Mouse (Mus musculus): ENCODE data around the gene Aldh1a3.

The Aldh1a3 gene

DNA sequence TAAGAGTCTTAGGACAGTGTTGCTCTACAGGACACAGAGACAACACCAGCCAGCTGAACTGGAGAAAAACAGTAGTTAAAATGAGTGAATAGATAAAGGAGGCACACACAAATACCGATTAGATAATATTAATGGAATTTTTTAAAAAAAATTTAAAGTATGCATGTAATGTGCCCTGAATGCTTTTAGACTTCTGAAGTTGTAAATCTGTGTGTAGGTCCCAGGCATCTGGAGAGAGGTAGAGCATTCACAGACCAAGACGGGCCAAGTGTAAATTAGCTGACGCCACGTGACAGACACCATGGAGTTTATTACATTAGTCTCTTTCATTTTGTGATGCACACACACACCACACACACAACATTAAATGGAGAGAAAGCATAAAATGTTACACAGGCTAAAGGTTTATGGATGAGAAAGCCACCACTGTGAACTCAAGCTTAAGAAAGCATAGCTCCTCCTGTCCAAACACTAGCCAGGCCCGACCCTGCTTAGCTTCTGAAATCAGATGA lies 57.3 kb downstream of the Aldh1a3 start:
- DNase-seq (ENCODE audit: low spot score in 2 of 2), result no peak

DNA sequence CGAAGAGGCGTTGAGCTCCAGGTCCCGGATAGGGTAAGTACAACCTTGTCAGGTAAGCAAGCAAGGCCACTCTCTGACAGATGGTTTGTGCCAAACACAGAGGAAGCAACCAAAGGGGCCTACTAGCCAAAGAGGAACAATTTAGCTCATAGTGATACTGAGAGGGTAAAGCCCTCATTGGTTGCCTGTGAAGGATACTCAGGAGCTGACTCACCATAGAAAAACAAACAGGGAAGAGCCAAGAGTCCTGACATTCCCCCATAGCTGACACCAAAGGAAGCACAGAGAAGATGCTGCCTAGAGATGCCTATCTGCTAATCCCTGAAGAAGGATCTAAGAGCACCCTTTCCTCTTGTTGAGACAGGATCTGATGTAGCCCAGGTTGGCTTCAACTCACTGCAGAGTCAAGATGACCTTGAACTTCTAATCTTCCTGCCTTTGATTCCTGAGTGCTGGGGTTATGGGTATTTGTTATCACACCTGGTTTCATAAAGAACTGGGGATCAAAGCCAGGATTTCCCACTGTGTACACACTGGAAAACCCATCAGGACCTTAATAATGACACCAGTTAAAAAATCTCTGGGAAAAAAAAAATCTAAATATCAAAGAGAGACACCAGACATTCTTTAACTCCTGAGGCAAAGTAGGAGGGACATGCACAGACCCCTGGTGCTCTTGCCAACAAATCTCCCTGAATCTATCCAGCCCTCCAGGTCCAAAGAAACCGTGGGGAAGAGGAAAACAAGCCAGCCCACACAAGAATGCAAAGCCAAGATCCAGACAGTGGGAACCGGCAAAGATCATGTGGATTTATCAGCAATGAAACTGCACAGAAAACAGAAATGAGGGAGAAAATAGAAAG lies 58.0 kb downstream of the Aldh1a3 start:
- no peak for DNase-seq (ENCODE audit: low spot score in 2 of 2)

DNA sequence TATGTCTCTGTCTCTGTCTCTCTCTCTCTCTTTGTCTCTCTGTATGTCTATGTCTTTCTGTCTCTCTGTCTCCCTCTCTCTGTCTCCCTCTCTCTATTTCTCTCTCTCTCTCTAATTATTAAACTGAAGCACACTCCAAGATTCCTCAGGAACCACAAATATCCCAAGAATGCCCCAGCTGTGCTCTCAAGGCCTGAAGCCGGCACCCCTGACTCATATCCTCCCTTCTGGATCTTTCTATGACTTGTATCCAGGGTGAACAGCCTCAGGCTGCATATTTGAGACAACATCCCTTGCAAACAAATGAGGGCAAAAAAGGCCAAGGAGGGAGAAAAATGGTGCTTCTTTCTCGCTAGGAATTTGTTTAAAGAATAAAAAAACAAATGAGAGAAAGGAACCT lies 61.4 kb downstream of the Aldh1a3 start, which contains the start of gene Gm10974:
TSS of gene Gm10974 (plus strand) at position 2 of the 400 bp plus-strand sequence.
- no peak for DNase-seq (ENCODE audit: low spot score in 2 of 2)

DNA sequence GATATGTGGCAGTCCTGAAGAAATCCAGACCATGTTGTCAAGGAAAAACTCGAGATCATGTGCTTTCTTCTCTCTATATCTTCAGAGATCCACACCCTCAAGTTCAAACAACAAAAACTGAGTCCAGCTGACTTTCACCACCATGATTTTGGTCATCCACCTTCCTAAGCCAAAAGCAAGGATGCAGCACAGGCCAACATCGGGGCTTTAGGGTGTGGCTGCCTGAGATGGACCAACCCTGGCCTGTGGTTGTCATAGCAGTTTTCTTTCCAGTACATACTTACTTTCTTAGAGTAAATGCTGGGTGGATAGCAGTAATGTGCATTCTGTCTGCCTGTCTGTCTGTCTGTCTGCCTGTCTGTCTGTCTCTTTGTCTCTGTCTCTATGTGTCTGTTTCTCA lies 61.9 kb downstream of the Aldh1a3 start:
- DNase-seq (ENCODE audit: low spot score in 2 of 2), result no peak

DNA sequence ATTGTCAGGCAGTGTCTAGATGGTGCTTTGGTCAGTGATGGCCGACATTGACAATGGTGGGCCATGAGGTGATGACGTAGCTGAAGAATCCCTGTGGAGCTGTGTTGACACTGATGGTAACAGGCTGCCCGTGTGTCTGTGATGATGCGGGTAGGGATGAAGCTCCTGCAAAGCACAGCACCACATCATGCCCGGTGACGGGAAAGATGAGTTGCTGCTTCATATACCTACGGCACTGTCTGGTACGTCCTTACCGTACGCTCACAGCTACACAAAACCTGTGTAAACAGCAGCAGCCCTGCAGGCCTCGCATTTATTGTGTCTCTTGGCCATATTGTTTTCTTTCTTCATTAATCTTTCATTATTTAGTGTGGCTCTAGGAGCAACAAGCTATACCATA lies 62.8 kb downstream of the Aldh1a3 start:
- no peak for DNase-seq (ENCODE audit: low spot score in 2 of 2)

DNA sequence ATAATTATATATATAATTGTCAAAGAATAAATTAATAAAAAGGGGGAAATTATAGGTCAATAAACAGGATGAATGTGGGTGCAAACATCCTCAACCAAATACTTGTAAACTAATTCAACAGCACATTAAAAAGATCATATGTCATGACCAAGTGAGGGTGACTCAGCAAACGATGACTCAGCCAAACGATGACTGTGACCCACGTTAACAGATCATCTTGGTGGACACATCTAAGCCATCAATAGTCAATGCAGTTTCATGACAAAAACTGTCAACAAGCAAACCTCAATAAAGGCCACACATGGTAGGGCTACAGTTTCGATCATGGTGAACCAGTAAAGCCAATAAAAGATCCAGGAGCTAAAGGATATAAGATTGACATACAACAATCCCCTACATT lies 68.3 kb downstream of the Aldh1a3 start:
- DNase-seq (ENCODE audit: low spot score in 2 of 2), result no peak

DNA sequence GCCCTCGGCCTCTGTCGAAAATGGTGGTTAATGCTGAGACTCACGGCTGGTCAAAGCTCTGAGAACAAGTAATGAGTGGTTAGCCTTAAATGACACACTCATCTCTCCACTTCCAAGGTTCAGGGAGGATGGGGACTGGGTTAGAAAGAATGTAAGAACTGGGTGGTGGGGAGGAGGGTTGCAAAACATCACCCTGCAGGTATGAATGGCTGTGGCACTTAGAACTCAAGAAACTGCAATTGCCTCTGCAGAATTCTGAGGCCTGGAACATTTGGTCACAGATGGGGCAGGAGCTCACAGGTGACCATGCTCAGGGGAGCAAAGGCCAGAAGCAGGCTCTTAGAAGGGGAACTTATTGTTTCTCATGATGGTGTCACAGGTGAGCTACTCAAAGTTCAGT lies 68.9 kb downstream of the Aldh1a3 start:
- no peak for DNase-seq (ENCODE audit: low spot score in 2 of 2)

GRCm38 (mm10) chr7:66355791-66356522 lies 71.4 kb downstream of the Aldh1a3 start:
- no peak for DNase-seq (ENCODE audit: low spot score in 2 of 2)

DNA sequence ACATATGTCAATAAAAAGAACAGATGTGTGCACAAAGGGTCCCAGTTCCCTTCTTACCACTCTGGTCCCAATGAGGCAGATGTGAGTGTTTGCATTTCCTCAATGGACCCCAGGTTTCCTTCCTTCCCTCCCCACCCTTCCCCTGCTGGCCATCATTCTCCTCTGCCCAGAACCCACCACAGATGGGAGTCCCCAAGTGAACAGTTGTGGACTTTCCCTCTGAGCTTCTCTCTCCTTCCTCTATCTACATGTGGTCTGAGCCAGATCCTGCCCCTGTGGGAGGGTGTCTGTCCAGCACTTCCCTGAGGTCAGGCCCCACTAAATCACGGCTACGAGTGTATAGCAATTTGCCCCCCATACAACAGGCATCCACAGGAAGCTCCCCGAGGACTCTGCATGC lies 72.4 kb downstream of the Aldh1a3 start:
- DNase-seq (ENCODE audit: low spot score in 2 of 2), result no peak

- DNase-seq (ENCODE audit: low spot score in 2 of 2), result no peak
These were observed 76.2 kb downstream of the Aldh1a3 start for GRCm38 (mm10) chr7:66351074-66351473.

DNA sequence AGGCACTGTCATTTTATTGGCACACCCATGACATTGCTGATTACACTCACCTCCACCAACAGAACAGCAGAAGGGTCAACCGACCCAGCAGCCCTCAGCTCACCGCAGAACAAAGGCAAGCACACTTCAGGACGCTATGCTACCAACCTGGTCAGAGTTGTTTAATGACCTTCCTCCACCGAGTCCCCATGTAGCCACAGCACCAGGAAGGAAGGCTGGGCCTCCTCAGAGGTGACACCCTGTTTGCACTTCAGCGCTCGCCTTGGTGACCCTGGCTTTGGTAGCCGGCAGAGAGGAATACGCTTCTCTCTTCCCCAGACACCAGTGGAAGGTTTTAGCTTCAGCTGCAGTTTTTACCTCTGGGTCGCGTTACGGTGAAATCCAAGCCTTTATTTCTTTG lies 77.6 kb downstream of the Aldh1a3 start:
- no peak for DNase-seq (ENCODE audit: low spot score in 2 of 2)

DNA sequence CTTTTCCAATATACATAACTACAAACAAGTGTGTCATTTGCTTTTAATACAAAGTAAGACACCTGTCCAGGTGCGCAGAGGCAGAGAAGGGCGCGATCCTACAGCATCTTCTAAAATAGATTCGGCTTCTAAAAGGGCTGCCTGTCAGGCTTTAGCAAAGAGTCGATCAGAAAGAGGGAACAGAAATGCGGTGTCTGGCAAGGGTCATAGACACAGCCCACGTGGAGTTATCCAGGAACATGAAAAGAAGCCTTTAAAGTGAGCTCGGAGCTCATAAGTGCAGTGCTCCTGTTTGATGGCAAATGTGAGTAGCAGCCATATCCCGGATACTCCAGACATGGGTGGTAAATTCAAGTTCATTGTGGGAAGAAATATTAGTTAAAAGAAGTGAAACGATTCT lies 78.7 kb downstream of the Aldh1a3 start:
- DNase-seq (ENCODE audit: low spot score in 2 of 2), result no peak

- DNase-seq (ENCODE audit: low spot score in 2 of 2), result no peak
These were observed 80.2 kb downstream of the Aldh1a3 start for GRCm38 (mm10) chr7:66346959-66347663.

- DNase-seq (ENCODE audit: low spot score in 2 of 2), result no peak
These were observed 84.0 kb downstream of the Aldh1a3 start for GRCm38 (mm10) chr7:66343307-66343706.

DNA sequence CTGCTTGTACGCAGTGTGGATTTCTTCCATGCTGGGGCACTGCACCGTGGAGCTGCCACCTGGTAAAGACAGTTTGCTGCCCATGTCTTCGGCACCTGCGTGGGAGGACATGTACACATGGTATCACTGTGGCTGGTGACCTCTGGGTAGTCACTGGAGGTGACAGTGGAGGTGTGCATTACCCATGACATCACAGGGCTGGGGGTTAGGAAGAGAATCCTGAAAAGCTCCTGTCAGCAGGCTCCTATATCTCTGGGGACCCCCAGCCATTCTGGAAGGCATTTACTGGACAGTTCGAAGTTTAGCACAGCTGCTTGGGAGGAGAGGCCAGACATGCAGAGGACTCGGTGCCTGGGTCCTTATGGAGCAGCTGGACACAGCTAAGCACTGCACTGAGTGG lies 84.5 kb downstream of the Aldh1a3 start:
- no peak for DNase-seq (ENCODE audit: low spot score in 2 of 2)

DNA sequence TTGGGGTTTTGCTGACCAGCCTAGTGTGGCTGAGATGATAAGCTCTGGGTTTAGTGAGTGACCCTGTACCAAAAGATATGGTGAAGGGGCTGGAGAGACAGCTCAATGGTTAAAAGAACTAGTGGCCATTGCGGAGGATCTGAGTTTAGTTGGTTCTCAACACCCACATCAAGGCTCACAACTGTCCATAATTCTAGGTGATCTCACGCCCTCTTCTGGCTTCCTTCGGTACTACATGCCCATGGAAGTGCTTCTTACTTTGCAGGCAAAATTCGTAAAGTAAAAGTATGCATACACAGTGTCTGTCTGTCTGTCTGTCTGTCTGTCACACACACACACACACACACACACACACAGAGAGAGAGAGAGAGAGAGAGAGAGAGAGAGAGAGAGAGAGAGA lies 85.0 kb downstream of the Aldh1a3 start:
- no peak for DNase-seq (ENCODE audit: low spot score in 2 of 2)
